ENCODE assay signal across 13 mouse cellular contexts in genomic region chr11:4035116-4035892, GRCm38 (mm10). TPM values are rescaled to one million over a fixed set of nuclear protein-coding genes. Genes with fewer than 3 reads are reported as not detected.
DNase-seq lines count a peak whose midpoint lies in the region; ATAC-seq lines count a peak whose summit lies in the region.
"Had no signal": no experiment of that assay in that cellular context is flagged by ENCODE, and none has a peak within 500 bp of the region (broad histone marks: within the 10 kb centered on the region; RNA-seq: fewer than 3 reads in every experiment).

No protein-coding gene starts in this region.

- DNase-seq in urinary bladder, postnatal 14 days (ENCODE audit: low spot score) = peak; percentile 6
- DNase-seq in urinary bladder, postnatal 25 days (ENCODE audit: low spot score) = no peak
- peak; percentile 15 for DNase-seq in heart, postnatal 4 days
- no peak for DNase-seq in left cerebral cortex, postnatal 10 days (ENCODE audit: extremely low spot score in 1 of 2, low spot score in 2 of 2)
- no peak for DNase-seq in gastrocnemius, postnatal 14 days
- no peak for DNase-seq in hindbrain, embryonic 11.5 days (ENCODE audit: low spot score)
- DNase-seq: adrenal gland, adult 2 months had no signal

- no peaks in the 10 kb centered on the region for H3K36me3 ChIP-seq in liver, embryonic 15.5 days (replicated peaks)
- H3K36me3 ChIP-seq in hindbrain, embryonic 11.5 days (ENCODE audit: control insufficient read depth, insufficient read depth, low read length) = no peaks in the 10 kb centered on the region
- H3K36me3 ChIP-seq: G1E had no signal

- H3K4me2 ChIP-seq in liver, embryonic 15.5 days = no peak overlapping the region
- H3K4me2 ChIP-seq in hindbrain, embryonic 11.5 days (replicated peaks; ENCODE audit: low read depth, low read length) = no peak overlapping the region

- no peak overlapping the region for H3K4me3 ChIP-seq in liver, embryonic 15.5 days (replicated peaks)
- no peak overlapping the region for H3K4me3 ChIP-seq in hindbrain, embryonic 11.5 days (ENCODE audit: low read depth, low read length)
- H3K4me3 ChIP-seq: layer of hippocampus, adult 2 months had no signal

- WGBS in liver, embryonic 15.5 days (ENCODE audit: insufficient replicate concordance) = 56% methylated on average over 18 of the region's 18 CpGs
- WGBS in hindbrain, embryonic 11.5 days = 67% methylated on average over 18 of the region's 18 CpGs

- H3K9me3 ChIP-seq in liver, embryonic 15.5 days (replicated peaks) = no peaks in the 10 kb centered on the region
- H3K9me3 ChIP-seq in hindbrain, embryonic 11.5 days (ENCODE audit: control insufficient read depth, low read length) = no peaks in the 10 kb centered on the region
- H3K9me3 ChIP-seq: G1E had no signal

- H3K27me3 ChIP-seq in liver, embryonic 15.5 days = no peaks in the 10 kb centered on the region
- no peaks in the 10 kb centered on the region for H3K27me3 ChIP-seq in hindbrain, embryonic 11.5 days (ENCODE audit: control insufficient read depth, insufficient read depth, low read length)

- H3K9ac ChIP-seq in liver, embryonic 15.5 days = no peak overlapping the region
- H3K9ac ChIP-seq in hindbrain, embryonic 11.5 days (ENCODE audit: low read depth, low read length) = no peak overlapping the region

- H3K27ac ChIP-seq in liver, embryonic 15.5 days (replicated peaks) = no peak overlapping the region
- H3K27ac ChIP-seq in hindbrain, embryonic 11.5 days (ENCODE audit: low read depth, low read length) = no peak overlapping the region
- H3K27ac ChIP-seq: layer of hippocampus, adult 2 months had no signal

- intact Hi-C loops in left cerebral cortex, postnatal 10 days (cut with DNase I) = no loop called here
- intact Hi-C loops in gastrocnemius, postnatal 14 days (cut with DNase I; ENCODE audit: low total_unique reads) = no loop called here

- peaks cover 5% of the 10 kb centered on the region; the same call in 1 of the 2 replicates for H3K4me1 ChIP-seq in liver, embryonic 15.5 days (replicated peaks)
- no peaks in the 10 kb centered on the region for H3K4me1 ChIP-seq in hindbrain, embryonic 11.5 days (replicated peaks; ENCODE audit: control insufficient read depth, insufficient read depth, low read length)

- peak; percentile 66 for ATAC-seq in liver, embryonic 15.5 days (ENCODE audit: insufficient read depth)
- no peak for ATAC-seq in hindbrain, embryonic 11.5 days (ENCODE audit: low FRiP score)

RNA-seq across cellular contexts. Expression of gene Sec14l4, which starts 4.0 kb away (rescaled TPM):
- not detected for total RNA-seq in heart, postnatal 4 days (2021)
- polyA plus RNA-seq in liver, embryonic 15.5 days (2015; fragmentation: Nextera tagmentation; extraction: Ambion mirVana) = 3.6 and 5.1 TPM in 2 replicates
- total RNA-seq in left cerebral cortex, postnatal 10 days (2021) = under 1 TPM in 1 of 2 experiments, not detected in 1; 0.11 TPM
- total RNA-seq in gastrocnemius, postnatal 14 days (2021) = not detected
- not detected in 2 replicates for polyA plus RNA-seq in hindbrain, embryonic 11.5 days (2014; fragmentation: Nextera tagmentation; extraction: Ambion mirVana)
- total RNA-seq: hematopoietic stem cell, adult 5-6 weeks had no signal
- polyA plus RNA-seq: G1E; limb, embryonic 11.5 days had no signal

RNA-seq across cellular contexts. Expression of gene Sec14l3, which starts 29.3 kb away (rescaled TPM):
- total RNA-seq in heart, postnatal 4 days (2021) = not detected
- not detected in 2 replicates for polyA plus RNA-seq in liver, embryonic 15.5 days (2015; fragmentation: Nextera tagmentation; extraction: Ambion mirVana)
- total RNA-seq in left cerebral cortex, postnatal 10 days (2021) = 1 to 10 TPM; 2.3 to 3.6 TPM
- total RNA-seq in gastrocnemius, postnatal 14 days (2021) = not detected
- not detected in 2 replicates for polyA plus RNA-seq in hindbrain, embryonic 11.5 days (2014; fragmentation: Nextera tagmentation; extraction: Ambion mirVana)
- total RNA-seq: adrenal gland, adult 2 months; hematopoietic stem cell, adult 5-6 weeks had no signal
- polyA plus RNA-seq: adrenal gland, adult 2 months; G1E; limb, embryonic 11.5 days; urinary bladder, adult 2 months had no signal

RNA-seq across cellular contexts. Expression of gene Gal3st1, which starts 51.9 kb away (rescaled TPM):
- total RNA-seq in heart, postnatal 4 days (2021) = under 1 TPM; 0.14 to 0.23 TPM
- 1.6 and 2.1 TPM in 2 replicates for polyA plus RNA-seq in liver, embryonic 15.5 days (2015; fragmentation: Nextera tagmentation; extraction: Ambion mirVana)
- total RNA-seq in left cerebral cortex, postnatal 10 days (2021) = 1 to 10 TPM; 9.2 to 9.9 TPM
- total RNA-seq in gastrocnemius, postnatal 14 days (2021) = 1 to 10 TPM; 1.1 to 3.0 TPM
- 1.4 and 1.5 TPM in 2 replicates for polyA plus RNA-seq in hindbrain, embryonic 11.5 days (2014; fragmentation: Nextera tagmentation; extraction: Ambion mirVana)
- total RNA-seq: G1E had no signal
- polyA plus RNA-seq: G1E had no signal

RNA-seq across cellular contexts. Expression of gene 4930556J24Rik, which starts 58.7 kb away (rescaled TPM):
- total RNA-seq in heart, postnatal 4 days (2021) = not detected
- 0.17 TPM in 1 of 2 replicates, not detected in the other for polyA plus RNA-seq in liver, embryonic 15.5 days (2015; fragmentation: Nextera tagmentation; extraction: Ambion mirVana)
- total RNA-seq in left cerebral cortex, postnatal 10 days (2021) = under 1 TPM; 0.28 TPM
- not detected for total RNA-seq in gastrocnemius, postnatal 14 days (2021)
- polyA plus RNA-seq in hindbrain, embryonic 11.5 days (2014; fragmentation: Nextera tagmentation; extraction: Ambion mirVana) = 0.17 and 0.19 TPM in 2 replicates
- total RNA-seq: adrenal gland, adult 2 months; hematopoietic stem cell, adult 5-6 weeks; layer of hippocampus, adult 2 months had no signal
- polyA plus RNA-seq: adrenal gland, adult 2 months; G1E; limb, embryonic 11.5 days had no signal

RNA-seq across cellular contexts. Expression of gene Mtfp1, which starts 59.9 kb away (rescaled TPM):
- 10 to 100 TPM; 46.3 to 52.0 TPM for total RNA-seq in heart, postnatal 4 days (2021)
- 20.4 and 23.2 TPM in 2 replicates for polyA plus RNA-seq in liver, embryonic 15.5 days (2015; fragmentation: Nextera tagmentation; extraction: Ambion mirVana)
- 10 to 100 TPM; 59.4 to 73.7 TPM for total RNA-seq in left cerebral cortex, postnatal 10 days (2021)
- 10 to 100 TPM; 40.8 to 47.8 TPM for total RNA-seq in gastrocnemius, postnatal 14 days (2021)
- 5.7 and 6.2 TPM in 2 replicates for polyA plus RNA-seq in hindbrain, embryonic 11.5 days (2014; fragmentation: Nextera tagmentation; extraction: Ambion mirVana)

Comparison
In these comparisons a context has a peak if more than half of its experiments do, and no peak if none do; other contexts are left out.
1. DNase-seq: peak in urinary bladder, postnatal 14 days (single experiment) and heart, postnatal 4 days (single experiment); none in urinary bladder, postnatal 25 days (single experiment), left cerebral cortex, postnatal 10 days (0 of 2), gastrocnemius, postnatal 14 days (single experiment) and hindbrain, embryonic 11.5 days (single experiment).